Mouse (Mus musculus) frontal cortex, postnatal 25 days (tissue): ENCODE results near the gene Ccr6.
"Not testable (repeated sequence)": the region's sequence is repeated elsewhere in the genome, so short reads cannot be mapped to it uniquely, and the experiment has no call there.

Source experiments
- DNase-seq, 2 experiments: peaks; one replicate each; pipeline ENCODE4 v3.0.0; 2022; ENCODE audit warnings: low spot score in 2 of 2

The Ccr6 gene

GRCm38 (mm10) chr17:8235743-8236142 lies at the start of gene Ccr6:
Gene Ccr6, plus strand, starts transcription at chr17:8236043.
- DNase-seq, result no peak

GRCm38 (mm10) chr17:8193678-8194077 lies 42.2 kb upstream of the Ccr6 start:
- no peak for DNase-seq

- no peak for DNase-seq
Measured at GRCm38 (mm10) chr17:8195685-8196376, 40.0 kb upstream of the Ccr6 start.

- DNase-seq, result no peak
Measured at GRCm38 (mm10) chr17:8197652-8198051, 38.2 kb upstream of the Ccr6 start.

- no peak for DNase-seq
Measured at GRCm38 (mm10) chr17:8199067-8199935, 36.5 kb upstream of the Ccr6 start.

GRCm38 (mm10) chr17:8199936-8200330 lies 35.9 kb upstream of the Ccr6 start:
- no peak for DNase-seq

GRCm38 (mm10) chr17:8203487-8203886 lies 32.4 kb upstream of the Ccr6 start:
- no peak for DNase-seq

GRCm38 (mm10) chr17:8205221-8205631 lies 30.6 kb upstream of the Ccr6 start:
- DNase-seq, result not testable (repeated sequence)

GRCm38 (mm10) chr17:8206691-8207090 lies 29.2 kb upstream of the Ccr6 start:
- no peak for DNase-seq

- no peak for DNase-seq
Measured at GRCm38 (mm10) chr17:8209696-8210095, 26.1 kb upstream of the Ccr6 start.

GRCm38 (mm10) chr17:8210170-8210569 lies 25.7 kb upstream of the Ccr6 start:
- DNase-seq, result no peak

GRCm38 (mm10) chr17:8210675-8211074 lies 25.2 kb upstream of the Ccr6 start:
- DNase-seq, result no peak

- DNase-seq, result no peak
Measured at GRCm38 (mm10) chr17:8211399-8211798, 24.4 kb upstream of the Ccr6 start.

- no peak for DNase-seq
Measured at GRCm38 (mm10) chr17:8214369-8214768, 21.5 kb upstream of the Ccr6 start.

- DNase-seq, result no peak
Measured at GRCm38 (mm10) chr17:8215016-8215745, 20.7 kb upstream of the Ccr6 start.

GRCm38 (mm10) chr17:8223225-8223624 lies 12.6 kb upstream of the Ccr6 start:
- DNase-seq, result no peak

- DNase-seq, result no peak
Measured at GRCm38 (mm10) chr17:8224072-8224471, 11.8 kb upstream of the Ccr6 start.

- DNase-seq, result no peak
Measured at GRCm38 (mm10) chr17:8225166-8225565, 10.7 kb upstream of the Ccr6 start.

- no peak for DNase-seq
Measured at GRCm38 (mm10) chr17:8225746-8226145, 10.1 kb upstream of the Ccr6 start.

GRCm38 (mm10) chr17:8228622-8229021 lies 7.2 kb upstream of the Ccr6 start:
- no peak for DNase-seq

GRCm38 (mm10) chr17:8229607-8230006 lies 6.2 kb upstream of the Ccr6 start:
- DNase-seq, result no peak

- no peak for DNase-seq
Measured at GRCm38 (mm10) chr17:8232089-8232488, 3.8 kb upstream of the Ccr6 start.
